Mouse (Mus musculus) naive thymus-derived CD4-positive, alpha-beta T cell, adult 2 months (primary cell): ENCODE results near the gene Cntn2.
A peak's percentile ranks its signal among the peaks of the same experiment; 100 is the strongest.

Source experiments
- DNase-seq: peaks from one replicate; pipeline ENCODE4 v3.0.0-alpha.2; 2011; ENCODE audit warnings: low read depth

The Cntn2 gene

DNA sequence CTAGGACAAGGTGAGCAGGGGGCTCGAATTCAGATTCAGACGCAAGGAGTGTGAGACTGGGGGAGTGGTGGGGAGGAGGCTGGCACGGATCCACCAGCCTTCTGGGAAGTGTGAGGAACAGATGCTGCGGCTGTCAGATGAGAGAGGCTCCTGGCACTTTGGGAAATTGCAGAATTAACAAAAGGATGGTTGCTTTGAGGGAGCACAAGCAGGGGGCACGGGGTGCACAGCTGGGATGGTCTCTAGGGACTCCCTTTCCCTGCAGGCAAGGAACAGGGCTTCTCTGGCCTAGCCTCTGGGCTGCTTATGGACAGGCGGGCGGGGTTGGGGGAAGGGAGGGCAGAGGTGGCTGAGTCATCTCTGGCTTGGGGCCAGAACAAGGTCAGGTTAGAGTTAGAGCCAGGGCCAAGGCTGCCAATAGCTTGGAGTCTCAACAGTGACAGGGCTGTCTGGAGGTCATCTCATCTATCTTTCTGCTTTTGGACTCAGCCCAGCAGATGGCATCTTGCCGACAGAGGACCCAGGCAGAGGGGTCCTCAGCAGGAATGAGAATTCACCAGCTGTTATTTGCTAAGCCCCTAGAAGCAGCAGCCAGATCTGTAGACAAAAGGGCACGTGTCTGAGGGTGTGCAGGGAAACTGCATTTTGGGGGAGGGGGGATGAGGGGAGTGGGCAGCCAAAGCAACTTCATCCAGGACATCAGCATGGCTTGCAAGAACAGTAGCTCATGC is 15.0 kb upstream of the Cntn2 start:
- no peak for DNase-seq

DNA sequence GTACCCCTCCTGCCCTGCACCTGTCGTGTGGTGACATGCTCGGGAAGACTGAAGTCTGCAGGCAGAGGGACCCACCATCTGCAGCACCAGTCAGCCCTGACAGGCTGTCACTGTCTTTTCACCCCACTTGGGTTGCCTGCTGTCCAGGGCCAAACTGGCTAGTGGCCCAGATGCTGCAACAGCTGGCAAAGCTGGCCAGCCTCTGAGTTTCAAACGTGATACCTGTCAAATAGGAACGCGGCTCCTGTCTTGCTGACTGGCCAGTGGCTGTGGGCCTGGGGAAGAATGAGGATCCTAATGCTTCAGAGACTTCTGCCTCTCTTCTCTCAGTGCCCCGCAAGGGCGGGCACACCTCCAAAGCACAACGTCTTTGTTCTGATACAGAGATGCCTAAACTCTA is 733 bp upstream of the Cntn2 start:
- no peak for DNase-seq

DNA sequence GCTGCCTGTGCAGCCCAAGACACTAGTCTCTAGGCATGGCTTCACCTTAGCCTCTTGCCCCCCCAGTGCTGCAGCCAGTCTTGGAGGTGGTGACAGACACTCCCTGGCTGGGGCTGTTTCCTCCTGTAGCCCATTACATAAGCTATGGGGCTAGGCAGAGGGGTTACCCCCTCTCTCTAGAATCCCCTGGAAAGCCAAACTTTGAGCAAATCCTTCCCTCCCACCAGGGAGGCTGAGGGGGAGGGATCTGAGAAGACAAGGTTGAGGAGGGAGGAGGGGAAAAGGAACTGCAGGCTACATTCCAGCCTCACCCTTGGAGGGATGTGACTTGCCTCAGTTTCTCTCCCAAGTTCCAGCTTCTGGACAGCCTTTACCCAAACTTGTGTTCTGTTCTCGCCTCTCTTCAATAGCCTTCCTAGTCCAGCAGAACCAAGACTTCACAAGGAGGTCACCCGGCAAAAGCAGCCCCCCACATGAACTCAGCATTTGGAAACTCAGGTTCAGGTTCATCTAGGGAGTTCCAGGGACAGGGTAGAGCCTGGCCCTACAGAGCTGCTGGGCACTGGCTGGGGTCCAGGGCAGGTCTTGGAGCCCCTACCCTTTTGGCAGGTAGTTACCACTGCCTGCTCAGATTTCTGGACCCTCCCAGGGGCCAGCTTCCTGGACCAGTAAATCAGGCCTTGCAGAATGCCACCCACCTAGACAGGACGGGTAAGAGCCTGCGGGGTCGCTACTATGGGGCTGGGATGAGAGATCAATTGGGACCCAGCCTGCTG is 1.0 kb downstream of the Cntn2 start:
- no peak for DNase-seq

DNA sequence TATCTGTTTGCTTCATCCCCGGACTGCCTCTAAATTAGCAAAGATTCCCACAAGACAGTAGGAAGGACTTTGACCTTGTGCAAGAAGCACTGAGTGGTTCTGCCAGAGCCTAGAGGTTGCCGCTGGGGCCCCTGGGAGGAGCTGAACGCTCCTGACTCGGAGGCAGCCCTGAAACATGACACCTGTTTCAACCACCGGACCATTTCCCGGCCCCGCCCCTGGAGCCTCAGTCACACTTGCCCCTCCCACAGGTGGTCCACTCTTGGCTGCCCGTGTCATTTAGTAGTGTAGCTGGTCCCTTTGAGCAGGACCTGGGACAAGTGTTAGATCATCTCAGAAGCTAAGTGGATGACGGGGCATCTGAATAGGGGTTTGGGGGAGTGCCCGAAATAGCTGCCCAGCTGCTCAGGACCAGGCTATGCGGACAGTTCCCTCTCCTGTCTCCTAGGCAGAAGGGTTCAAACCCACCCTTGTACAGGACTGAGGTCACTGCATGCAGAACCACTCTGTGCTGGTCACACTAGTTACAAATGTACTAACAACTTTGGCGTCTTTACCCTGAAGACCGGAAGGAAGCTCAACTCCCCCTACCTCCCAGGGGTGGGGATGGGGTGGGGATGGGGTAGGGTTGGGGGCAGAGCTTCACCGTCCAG is 1.8 kb downstream of the Cntn2 start:
- no peak for DNase-seq

DNA sequence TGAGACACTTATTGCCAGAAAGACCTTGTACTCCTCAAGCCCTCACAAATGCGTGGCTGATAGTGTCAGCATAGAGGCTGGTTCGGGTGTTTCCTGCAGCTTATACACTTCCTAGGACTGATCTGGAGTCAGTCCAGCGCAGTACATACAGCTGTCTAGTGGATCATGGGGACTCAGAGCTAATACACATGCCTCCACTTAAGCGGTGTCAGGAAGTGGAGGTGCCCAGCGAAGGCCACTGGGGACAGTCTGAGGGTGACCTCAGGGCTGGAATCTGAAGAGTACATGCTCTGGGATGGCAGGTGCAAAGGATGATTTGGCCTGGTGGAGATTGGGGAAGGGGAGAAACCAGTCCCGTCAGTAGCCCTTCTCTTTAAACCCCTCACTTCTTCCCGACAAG is 2.4 kb downstream of the Cntn2 start:
- no peak for DNase-seq

GRCm38 (mm10) chr1:132537736-132538135 is 5.3 kb downstream of the Cntn2 start:
- DNase-seq = no peak

DNA sequence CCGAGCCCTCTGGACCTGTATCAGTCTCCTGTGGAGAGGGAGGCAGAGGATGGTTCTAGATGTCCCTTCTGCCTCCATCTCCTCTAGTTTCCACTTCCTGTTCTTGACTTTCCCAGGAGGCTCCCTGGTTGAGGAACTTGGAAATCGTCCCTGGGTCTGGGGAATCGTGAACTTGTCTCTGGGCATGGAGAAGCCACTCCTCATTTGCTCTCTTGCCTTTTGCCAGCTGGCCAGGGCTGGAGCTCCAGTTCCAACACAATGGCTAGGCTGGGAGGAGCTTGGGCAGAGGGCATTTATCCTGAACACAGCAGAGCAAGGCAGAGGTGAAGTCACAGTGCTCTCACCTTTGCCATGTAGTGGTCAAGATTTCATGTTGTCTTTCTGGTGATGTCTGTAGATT is 6.6 kb downstream of the Cntn2 start:
- DNase-seq = no peak

GRCm38 (mm10) chr1:132535541-132535940 is 7.5 kb downstream of the Cntn2 start:
- DNase-seq = no peak

- no peak for DNase-seq
These were observed 9.2 kb downstream of the Cntn2 start for GRCm38 (mm10) chr1:132533840-132534239.

- DNase-seq = no peak
These were observed 10.5 kb downstream of the Cntn2 start for GRCm38 (mm10) chr1:132532521-132532920.

GRCm38 (mm10) chr1:132530631-132531191 is 12.3 kb downstream of the Cntn2 start:
- DNase-seq = no peak

GRCm38 (mm10) chr1:132528647-132529334 is 14.3 kb downstream of the Cntn2 start:
- no peak for DNase-seq

DNA sequence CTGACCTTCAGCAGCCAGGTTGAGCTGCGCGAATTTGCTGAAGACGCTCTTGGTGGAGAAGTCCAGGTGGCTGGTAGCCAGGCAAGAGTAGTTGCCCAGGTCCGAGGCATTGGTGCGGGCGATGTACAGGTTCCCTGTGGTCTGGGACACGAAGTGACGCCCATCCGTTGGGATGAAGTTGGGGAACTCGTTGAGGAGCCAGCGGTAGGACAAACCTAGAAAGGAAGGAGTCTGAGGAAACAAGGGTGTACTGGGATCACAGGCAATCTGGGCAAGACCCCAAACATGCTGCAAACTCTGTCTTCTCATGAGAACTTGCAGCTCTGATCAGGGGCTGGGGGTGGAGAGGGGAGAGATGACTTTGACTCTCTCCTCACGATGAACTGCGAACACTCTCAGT is 15.0 kb downstream of the Cntn2 start:
- no peak for DNase-seq

GRCm38 (mm10) chr1:132525832-132526231 is 17.2 kb downstream of the Cntn2 start:
- peak; percentile 60 for DNase-seq

- peak; percentile 56 for DNase-seq
These were observed 19.1 kb downstream of the Cntn2 start for GRCm38 (mm10) chr1:132523920-132524319.

GRCm38 (mm10) chr1:132523048-132523447 is 20.0 kb downstream of the Cntn2 start:
- no peak for DNase-seq

GRCm38 (mm10) chr1:132520764-132521163 is 22.3 kb downstream of the Cntn2 start:
- DNase-seq = peak; percentile 44

DNA sequence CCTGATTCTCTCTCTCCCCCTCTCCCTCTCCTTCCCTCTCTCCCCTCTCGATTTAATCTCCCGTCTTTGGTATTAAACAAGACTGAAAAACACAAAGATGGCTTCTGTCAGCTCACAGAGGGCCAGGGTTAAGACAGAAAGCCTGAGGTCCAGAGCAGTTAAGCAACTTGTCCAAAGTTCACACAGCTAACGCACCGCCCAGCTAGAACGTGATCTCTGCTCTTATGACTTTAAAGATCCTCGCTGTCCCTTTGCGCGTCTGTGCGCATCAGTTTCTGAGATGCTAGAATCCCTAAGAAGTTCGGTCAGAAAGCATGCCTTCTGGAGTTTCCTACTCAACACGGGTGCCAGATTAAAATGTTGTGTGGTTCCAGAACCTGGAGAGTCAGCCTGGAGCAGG is 23.3 kb downstream of the Cntn2 start:
- no peak for DNase-seq

- no peak for DNase-seq
These were observed 24.4 kb downstream of the Cntn2 start for GRCm38 (mm10) chr1:132518621-132519020.

DNA sequence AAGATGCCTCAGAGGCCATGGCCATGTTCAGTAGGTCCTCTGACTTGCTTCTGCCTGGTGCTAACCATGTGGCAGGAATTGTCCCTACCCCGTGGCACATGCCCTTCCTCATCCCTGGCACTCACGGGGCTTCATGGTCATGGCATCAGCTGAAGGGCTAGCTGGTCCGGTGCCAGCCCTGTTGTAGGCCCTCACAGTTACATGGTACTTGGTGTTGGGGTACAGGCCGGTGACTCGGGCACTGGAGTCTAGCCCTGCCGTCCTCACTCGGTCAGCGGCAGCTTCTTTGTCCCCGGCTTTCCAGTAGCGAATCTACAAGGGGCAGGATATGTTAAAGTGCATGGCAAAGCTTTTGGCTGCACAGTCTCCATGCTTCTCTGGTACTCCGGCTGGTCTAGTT is 26.3 kb downstream of the Cntn2 start:
- no peak for DNase-seq

- DNase-seq = no peak
These were observed 27.7 kb downstream of the Cntn2 start for GRCm38 (mm10) chr1:132515339-132515738.

GRCm38 (mm10) chr1:132512106-132512505 is 30.9 kb downstream of the Cntn2 start:
- DNase-seq = no peak
